Mouse (Mus musculus) liver, adult 10 weeks (tissue): Measurements from ENCODE around the gene Gabrb1. TPM values are rescaled to one million over a fixed set of nuclear protein-coding genes. Genes with fewer than 3 reads are reported as not detected.

Experiments used
- polyA plus RNA-seq: library from polyadenylated mRNA; stranded (reverse); fragments of 350-450 nt; fragmentation: Illumina TruSeq; extraction: RNeasy Lipid Tissue Mini Kit (QIAGEN cat#74804); gene quantifications from one replicate; pipeline ENCODE4 v1.2.3, GENCODE M21; 2014; ENCODE audit warnings: low read depth, low replicate concordance

Gene Gabrb1
- not detected for polyA plus RNA-seq

DNA sequence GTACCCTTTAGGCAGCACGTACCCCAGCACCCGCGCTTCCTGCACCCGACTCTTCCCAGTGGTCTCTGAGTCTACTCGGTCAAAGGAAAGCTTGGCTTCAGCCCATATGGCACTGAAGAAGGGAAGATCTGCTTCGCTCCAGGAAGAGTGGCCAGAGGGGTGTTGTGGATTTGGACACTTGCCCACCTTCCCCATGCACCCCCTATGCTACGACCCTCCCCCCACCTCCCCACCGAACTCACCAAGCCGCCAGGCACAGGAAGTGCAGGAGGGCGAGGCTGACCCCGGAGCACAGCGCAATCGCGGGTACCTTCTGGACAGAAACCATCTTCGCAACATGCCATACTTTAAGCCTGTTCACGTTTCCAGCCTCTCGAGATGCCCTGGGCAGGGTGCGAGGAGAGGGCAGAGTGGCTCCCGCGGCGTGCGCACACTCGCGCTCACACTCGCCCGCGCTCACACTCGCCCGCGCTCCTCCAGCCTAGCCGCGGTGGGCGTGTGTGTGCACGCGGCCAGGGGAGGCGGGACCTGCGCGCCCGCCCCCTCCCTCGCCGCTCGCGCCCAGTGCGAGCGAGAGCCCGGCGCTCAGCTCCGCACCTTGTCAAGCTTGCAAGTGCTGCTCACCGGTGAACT is at the start of gene Gabrb1:
TSS of gene Gabrb1 (plus strand) at position 632 of the 633 bp plus-strand sequence.

DNA sequence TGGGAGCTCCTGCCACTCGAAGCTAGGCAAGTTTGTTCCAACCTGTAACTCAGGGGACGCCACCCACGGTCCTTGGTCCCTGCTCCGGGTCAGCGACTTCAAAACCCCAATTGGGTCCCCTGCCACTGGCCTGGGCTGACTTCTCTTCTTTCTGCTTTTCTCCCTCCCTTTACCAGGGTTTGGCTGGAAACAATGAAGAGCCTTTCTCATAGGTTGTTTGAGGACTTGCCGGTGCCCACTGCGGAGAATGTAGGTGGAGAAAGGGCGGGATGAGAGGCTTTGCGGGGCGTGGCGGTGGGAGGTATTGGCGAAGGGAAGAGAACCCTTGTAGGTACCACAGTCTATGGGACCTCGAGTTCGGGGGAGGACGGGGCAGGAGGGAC is 193 bp downstream of the Gabrb1 start, which contains the start of gene Gabra4:
TSS of gene Gabra4 (minus strand) at position 194 of the 383 bp plus-strand sequence.

DNA sequence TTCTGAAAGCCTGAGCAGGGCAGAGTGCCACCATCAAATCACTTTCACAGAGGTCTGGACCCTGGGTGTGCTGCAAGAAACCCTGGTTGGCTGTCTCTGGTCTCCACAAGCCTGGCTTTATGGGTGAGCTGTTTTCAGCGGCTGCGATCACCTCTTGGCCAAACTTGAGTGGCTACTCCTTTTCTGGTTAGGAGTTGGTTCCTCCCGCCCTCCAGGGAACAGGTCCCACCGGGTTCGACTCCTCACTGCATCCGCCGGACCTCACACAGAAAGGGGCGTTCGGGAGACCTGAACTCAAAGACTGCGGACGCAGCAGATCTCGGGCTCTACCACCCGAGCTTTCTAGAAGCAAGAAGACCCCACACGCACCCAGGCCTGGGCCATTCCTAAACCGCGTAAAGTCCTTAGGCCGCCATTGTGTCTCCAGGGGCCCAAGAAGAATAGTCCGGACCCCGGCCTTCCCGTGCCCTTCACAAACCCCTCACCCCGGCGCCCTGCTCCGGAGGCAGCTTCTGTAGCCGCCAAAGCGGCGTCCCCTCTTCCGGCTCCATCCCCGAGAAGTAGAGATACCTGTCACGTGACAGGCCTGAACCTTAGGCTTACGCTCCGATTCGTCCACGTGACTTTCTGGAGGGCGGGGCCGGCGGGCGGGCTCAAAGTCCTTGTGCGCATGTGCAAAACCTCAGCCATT is 509.8 kb downstream of the Gabrb1 start, which contains the start of gene Commd8:
TSS of gene Commd8 (minus strand) at position 596 of the 691 bp plus-strand sequence.

Other genes starting within 250 kb of the Gabrb1 start
- gene Cox7b2, start 109.9 kb upstream of the Gabrb1 start, polyA plus RNA-seq = not detected
- gene Gabra4, start 195 bp downstream of the Gabrb1 start, polyA plus RNA-seq = not detected